Mouse (Mus musculus) ovary, postnatal 10 days (tissue): Measurements from ENCODE around the gene Tgif2.
"Not testable (repeated sequence)": the region's sequence is repeated elsewhere in the genome, so short reads cannot be mapped to it uniquely, and the experiment has no call there.

ENCODE experiments used
- DNase-seq: peaks from one replicate; pipeline ENCODE4 v3.0.0; 2022; ENCODE audit warnings: low spot score

The Tgif2 gene

DNA sequence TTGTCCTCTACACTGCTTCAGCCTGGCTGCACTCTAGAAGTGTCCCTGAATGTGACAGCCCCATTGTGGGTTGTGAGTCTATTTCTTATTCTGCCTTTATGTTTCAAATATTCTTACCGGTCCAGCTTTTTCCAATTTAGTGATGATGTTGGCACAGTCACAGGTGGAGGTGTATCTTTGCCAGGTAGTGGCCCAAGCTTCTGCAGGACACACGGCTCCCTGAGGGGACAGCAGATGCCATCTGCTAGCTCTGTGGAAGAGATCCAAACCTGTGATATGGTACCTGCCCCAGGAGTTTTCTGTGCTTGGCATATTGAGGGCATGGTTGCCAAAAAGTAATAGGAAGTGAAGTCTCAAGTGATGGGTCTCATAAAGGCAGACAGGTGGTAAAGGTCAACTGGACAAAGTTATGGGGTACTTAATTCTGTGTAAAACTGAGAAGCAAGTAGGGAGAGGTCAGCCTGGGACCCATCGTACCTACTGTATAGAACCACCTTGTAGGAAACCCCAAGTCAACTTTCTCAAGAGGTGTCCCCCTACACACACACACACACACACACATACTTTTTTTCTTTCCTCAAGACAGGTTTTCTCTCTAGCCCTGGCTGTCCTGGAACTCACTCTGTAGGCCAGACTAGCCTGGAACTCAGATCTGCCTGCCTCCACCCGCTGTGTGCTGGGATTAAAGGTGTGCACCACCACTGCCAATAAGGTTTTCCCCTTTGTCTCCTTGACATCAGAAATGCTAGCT lies 35.1 kb downstream of the Tgif2 start:
- no peak for DNase-seq

DNA sequence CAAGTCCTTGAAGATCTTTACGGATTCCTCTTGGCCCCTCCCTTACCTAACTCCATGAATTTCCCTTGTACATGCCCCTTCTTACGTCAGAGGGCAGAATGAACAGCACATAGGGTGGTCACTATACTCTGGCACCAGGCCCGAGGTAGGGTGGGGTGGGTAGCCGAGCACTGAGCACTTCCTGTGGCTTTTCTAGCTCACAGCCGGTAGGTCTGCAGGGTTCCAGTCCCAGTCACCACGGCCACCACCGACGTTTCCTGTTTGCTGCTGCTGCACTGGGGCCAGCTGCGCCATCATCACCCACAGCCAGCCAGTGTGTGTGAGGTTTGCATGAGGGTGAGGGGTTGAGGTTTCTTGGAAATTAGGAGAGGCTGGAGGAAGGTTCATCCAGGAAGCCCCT lies 37.9 kb downstream of the Tgif2 start:
- no peak for DNase-seq

DNA sequence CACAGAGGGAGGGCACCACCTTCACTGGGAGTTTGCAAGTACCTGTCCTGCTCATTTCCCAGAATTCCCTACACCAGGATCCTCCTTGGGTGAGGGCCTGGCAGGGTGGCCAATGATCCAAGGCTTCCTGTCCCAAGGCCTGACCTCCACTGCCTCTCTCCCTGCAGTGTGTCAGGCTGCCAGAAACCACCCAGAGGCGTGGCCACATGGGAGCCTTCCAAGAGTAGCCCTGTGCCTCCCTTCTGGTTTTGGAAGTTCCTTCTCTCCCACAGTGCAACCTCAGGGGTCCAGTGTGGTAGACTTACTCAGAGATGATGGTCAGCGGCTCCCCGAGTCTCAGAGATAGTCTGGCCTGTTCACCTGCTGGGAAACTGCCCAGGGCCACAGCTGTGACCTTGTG lies 39.7 kb downstream of the Tgif2 start:
- no peak for DNase-seq

DNA sequence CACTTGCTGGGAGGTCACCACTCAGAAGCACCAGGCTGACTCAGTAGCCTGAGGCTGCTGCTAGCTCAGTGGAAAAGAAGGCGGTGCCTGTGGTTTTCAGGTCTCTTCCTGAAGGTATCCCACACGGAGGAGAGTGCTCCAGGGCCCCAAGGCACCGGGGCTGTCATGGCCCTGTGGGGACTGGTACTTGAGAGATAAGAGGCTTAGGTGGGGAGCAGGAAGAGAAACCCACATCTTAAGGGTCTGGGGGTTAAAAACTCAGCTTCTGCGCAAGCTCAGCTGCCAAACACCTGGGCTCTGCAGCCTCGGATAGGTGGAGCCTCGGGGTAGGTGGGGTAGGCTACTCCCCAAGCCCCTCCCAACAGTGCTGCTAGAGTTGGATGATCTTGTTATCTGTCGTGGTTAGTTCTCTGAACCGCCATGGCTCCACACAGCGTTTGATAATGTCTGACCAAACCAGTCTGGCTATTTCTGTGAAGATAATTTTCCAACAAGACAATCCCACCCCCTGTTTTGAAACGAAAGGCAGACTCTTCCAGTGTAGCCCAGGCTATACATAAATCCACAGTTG lies 42.7 kb downstream of the Tgif2 start:
- DNase-seq = no peak

DNA sequence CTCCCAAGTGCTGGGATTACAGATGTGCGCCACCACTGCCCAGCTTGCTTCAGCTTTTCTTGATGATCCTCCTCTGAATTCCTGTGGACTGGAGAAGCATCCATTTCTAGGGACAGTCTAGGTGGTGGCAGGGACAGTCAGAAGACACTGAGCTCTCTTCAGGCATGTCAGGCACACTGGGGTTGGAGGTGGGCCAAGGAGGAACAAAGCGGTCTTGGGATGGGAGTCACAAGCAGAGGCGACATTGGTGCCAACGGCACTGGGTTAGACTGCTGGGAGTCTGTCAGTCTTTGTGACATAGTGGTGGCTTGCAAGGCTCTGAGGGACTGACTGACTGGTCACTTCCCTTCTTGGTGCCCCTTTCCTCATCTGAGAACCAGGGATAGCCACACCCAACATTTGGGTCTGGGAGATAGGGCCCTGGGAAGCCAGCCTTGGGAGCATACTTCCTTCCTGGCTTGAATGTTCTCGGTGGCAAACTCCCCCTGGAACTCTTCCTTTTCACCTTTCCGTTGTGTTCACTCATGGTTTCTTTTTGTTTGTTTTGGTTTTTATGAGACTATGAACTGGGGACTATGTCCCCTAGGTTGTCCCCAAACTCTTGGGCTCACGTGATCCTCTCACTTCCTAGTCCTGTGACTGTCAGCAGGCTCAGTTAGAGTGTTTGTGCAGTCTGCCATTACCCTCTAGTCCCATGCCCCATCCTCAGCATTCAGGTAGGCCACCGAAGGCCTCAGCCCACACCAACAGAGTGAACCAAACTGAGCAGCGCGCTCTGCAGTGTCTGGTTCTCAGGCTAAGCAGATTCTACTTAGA lies 44.8 kb downstream of the Tgif2 start:
- no peak for DNase-seq

DNA sequence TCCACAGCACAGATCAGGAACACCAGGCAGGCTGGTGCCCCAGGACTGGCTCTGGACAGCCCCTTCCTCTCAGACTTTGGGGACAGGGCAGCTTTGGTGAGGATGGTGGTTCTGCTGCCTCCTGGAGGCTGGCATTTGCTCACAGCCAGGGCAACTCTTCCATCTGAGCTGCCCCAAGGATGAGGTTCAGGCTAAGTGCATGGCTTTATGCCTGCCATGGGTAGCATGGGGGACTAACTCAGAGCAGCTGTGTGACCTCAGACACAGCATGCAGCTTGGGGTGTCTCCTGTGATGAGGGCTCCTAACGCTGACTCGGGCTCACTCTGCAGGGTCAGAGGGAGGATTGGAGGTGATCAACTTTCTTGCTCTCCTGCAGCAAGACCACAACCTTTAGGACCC lies 45.9 kb downstream of the Tgif2 start:
- DNase-seq = not testable (repeated sequence)

DNA sequence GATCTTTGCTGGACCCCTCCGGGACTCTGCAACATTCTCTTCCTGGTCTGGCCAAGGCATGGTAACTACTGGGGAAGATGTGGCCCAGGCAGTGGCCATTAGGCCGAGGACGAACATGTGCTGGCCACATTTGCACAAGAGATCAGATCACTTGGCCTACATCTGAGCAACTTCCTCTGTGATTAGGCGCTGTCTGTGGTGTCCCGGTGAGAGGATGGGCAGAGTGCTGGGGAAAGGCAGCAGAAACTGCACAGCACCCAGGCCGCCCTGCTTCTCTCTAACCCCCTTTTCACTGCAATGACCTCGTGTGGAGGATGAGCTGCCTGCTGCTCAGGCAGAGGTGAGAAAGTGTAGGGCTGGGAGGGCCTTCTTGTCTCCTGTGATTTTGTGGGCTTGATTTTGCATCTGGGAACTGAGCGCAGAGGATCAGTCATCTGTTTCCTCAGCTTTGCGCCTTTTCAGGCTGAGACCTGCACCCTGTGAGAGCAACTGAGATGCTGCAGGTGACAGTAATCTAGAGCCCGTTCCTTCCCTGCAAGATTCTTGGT lies 46.4 kb downstream of the Tgif2 start:
- no peak for DNase-seq

DNA sequence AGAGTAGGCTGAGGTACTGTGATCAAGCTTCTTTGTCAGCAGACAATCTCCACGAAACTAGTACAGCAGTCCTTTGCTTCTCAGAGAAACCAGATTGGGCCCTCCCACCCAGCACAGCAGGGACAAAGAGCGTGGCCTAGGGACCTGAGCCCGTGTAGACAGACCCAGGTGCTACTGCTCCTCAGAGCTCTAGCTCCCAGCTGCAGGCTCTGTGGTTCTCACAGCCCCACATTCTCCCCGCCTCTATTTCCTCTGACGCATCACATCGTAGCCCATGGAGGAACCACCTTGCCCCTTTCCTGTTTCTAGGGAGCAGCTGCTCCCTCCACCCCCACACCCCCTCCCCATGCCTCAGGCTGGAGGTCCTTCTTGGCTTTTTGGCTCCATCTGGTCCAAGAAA lies 47.2 kb downstream of the Tgif2 start, which contains the start of gene Sla2:
Gene Sla2, minus strand, starts transcription at position 176 of the 400 bp plus-strand sequence.
- DNase-seq = no peak

DNA sequence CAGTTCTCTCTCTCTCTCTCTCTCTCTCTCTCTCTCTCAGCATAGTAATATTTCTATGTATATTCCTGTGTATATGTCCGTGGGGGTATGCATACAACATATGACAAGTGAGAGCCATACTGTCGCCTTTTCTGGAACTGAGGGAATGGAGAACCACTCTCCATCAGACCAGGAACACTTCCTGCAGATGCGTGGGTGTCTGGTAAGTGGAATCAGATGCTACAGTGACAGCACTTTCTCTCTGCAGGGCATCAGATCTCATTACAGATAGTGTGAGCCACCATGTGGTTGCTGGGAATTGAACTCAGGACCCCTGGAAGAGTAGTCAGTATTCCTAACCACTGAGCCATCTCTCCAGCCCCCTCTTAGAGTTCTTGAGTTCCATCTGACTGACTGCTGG lies 48.7 kb downstream of the Tgif2 start:
- DNase-seq = no peak

DNA sequence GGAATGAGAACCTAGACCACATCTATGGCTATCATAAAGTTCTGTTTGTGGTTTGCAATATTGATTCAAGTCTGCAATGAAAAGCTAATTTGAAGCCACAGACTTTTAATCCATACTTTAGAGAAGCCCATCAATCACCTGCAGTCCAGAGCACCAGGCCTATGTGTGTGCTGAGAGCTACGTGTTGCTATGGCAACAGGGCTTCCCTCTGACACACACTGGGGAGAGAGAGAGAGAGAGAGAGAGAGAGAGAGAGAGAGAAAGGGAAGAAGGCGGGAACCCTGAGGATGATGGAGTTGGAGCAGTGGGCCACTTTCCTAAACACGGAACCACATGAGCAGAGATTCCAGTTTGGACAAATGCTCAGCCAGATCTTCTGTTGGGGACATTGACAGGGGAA lies 52.4 kb downstream of the Tgif2 start:
- DNase-seq = no peak

DNA sequence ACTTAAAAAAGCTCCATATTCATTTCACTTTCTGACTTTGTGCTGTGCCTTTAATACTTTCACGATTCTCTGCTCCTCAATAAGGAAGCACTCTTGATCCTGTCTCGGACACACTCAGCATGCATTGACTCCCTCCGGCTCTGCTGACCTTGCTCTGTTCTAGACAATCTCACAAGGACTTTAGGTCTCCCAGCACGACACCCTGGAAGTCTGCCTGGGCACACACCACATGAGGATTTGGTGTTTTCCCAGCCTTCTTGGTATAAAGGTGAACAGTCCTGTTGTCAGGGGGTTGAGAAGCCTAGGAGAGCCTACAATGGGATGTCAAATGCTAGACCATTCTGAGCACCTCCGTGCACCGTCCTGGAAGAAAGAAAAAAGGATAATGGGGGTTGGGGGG lies 53.0 kb downstream of the Tgif2 start:
- DNase-seq = no peak

DNA sequence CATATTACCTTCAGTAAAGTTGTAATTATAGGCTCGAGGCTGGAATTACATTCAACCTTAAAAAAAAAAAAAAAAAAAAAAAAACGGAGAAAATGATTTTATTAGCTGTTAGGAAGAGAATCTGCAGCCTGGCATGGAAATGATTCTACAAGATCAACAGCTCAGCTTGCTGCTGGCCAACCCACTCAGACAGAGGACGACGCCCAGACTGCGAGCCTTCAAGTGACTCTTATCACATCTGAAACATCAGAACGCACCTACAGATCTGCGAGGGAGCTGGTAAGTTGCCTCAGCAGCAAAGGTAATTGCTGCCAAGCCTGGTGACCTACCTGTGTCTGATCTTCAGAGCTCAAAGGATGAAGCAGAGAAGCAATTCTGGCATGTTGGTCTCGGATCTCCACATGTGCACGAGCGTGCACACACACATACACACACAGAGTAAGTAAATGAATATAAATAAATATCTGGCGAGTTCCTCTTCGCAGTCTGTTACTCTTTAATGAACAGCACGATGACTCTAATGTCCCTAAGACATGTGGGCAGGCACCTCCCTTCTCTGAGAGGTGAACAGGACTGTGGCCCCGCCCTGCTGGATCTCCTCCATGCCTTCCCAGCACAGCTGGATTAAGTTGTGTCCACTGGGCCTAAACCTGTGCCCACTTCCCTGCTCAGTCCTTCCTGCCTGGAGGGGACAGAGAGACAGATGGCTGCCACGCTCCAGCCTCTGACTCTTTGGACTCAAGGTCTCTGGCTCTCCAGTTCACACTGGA lies 54.9 kb downstream of the Tgif2 start:
- DNase-seq = no peak

DNA sequence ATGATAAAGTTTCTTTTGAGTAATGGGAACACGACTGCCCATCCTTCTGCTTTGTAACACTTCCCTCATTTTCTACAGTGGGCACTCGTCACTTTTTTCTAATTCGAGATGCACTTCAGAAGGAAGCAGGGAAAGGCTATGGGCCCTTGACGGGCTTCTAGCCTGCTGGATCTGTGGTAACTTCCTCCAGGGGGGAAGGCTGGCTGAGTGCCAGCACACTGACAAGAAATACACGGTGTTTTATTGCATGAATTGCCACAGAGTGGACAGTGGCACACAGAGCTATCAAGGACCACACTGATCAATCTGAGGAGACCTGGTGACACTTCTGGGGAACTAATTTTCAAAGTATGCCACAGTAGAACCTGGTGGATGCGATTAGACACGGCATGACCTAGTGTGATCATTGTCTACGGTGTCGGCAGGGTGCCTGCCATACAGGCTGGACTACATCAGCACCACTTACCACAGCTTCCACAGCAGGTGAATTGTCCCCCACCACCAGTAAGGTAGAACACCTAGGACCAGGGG lies 56.6 kb downstream of the Tgif2 start:
- no peak for DNase-seq

DNA sequence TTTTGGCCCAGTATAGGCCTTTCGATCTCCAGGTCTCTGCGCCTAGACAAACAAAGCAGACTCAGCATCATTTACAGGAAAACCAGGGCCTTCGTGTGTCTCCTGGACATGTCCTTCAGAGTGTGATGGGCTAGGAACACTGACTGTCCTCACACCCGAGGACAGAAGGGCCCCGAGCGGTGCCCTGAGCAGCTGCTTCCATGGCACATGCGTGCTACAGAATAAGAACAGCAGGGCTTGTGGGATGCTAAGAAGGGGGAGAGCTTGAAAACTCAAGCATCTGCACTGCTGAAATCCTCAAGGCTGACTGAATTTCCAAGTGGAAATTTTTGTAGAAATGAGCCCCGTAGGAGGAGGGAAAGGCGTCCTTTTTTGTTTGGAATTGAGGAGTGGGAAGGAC lies 57.2 kb downstream of the Tgif2 start:
- DNase-seq = no peak

DNA sequence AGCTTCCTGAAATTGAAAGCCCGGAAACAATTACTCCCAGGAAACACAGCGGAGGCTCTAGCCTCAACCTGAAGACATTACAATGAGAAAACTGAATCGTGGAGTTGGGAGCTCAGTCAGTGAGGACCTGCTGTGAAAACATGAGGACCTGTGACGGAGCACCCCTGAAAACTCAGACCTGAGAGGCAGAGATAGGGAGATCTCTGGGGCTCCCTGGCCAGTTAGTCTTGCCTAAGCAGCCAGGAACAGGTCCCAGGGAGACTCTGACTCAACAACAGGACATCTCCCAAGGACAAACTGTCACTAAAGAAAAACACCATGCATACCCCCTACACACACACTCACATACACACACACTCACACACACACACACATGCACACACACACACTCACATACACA lies 58.6 kb downstream of the Tgif2 start:
- no peak for DNase-seq

DNA sequence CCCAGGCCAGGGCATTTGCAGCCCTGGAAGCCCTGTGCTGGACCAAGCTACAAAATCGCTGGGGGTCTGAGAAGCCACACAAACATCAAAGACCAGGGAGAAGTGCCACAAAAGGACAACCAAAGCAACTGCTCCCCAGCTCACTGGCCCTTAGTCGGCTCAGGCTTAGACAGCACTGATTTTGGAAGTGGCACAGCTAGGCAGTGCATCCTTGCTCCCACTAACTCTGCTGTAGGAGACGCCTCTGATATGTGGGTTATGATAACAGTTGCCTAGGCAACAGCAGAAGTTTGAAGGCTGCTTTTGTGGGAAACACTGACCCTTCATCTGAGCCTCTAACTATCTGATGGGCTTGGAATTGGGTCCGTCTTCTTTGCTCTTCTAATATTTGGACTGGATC lies 59.4 kb downstream of the Tgif2 start:
- DNase-seq = no peak

DNA sequence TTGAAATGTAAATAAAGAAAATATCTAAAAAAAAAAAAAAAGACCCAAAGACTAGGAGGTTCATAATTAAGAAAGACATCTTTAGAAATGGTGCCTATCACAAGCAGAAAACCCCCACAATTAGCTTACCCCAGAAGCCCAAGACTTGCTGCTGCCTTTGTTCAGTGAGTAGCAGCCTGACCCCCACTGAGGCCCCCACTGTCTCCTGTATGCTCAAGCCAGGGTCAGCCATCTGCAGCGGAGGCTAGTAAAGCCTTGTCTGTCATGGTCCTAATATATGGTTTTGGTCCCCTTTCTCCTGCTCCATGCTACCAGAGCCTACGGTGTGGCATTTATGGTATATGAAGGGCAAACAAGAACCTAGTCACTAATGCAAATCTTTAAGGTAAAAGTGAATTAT lies 61.5 kb downstream of the Tgif2 start:
- DNase-seq = no peak

DNA sequence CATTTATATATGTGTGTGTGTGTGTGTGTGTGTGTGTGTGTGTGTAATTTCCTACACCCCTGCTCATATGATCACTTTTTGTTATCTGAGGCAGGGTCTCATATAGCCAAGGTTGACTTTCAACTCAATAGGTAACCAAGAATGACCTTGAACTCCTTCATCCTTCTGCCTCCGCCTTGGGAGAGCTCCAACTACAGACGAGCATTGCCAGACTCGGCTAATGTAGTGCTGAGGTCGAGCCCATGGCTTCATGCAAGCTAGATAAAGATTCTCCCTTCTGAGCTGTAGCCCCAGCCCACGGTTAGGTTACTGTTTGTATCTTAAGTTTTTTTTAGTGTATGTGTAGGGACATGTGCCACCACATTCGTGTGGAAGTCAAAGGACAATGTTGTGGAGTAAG lies 62.1 kb downstream of the Tgif2 start:
- no peak for DNase-seq

DNA sequence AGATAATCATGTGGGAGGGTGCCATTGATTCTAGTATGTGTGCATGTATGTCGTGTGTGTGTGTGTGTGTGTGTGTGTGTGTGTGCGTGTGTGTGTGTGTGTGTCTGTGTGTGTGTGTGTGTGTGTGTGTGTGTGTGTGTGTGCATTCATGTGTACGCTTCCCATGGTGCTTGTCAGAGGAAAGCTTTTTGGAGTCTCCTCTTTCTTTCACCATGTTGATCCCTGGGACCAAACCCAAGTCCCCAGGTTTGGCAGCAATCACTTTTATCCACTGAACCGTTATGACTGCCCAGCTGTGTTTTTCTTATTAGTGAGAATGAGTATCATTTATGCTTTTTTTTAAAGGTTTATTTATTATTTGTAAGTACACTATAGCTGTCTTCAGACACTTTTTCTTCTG lies 62.6 kb downstream of the Tgif2 start:
- not testable (repeated sequence) for DNase-seq

DNA sequence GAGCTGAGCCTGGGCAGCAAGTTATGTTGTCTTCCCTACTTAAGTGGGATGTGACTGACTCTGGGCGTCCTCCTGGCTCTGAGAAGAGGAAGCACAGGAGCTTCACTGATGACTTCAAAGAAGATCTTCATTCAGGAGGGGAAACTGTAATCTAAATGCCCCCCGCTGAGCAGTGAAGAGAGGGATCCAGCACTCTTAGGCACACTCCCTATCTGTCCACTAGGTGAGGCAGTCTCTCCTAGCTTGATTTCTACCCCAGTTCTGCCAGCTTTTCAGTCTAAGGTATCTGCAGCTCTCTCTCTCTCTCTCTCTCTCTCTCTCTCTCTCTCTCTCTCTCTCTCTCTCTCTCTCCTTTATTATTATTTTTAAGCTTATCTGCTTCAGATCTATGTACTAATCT lies 63.6 kb downstream of the Tgif2 start:
- DNase-seq = no peak
